Mouse (Mus musculus): ENCODE measurements around the gene Gjc3.
"Not testable (repeated sequence)": the region's sequence is repeated elsewhere in the genome, so short reads cannot be mapped to it uniquely, and the experiment has no call there.

The Gjc3 gene

DNA sequence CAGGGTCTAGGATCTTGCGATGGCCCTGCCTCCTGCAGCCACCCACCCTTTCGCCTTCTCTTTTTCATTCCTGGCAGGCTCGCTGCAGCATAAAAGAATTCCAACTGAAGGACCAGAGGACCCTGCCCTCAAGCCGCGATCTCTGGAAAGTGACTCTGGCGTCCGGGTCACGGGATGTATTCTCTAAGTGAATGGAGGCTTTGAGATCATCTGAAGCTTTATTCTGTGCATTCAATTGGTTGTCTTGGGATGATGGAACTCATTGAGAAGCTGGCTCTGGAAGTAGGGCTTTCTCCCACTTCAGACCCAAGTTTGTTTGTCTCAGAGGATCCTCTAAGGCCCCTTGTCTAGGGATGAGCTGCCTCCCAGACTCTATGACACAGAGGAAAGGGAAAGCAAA, at the start of gene Gjc3:
Gene Gjc3, minus strand, starts transcription at position 154 of the 400 bp plus-strand sequence.
- DNase-seq (ENCODE audit: low read depth, low spot score) = no peak

DNA sequence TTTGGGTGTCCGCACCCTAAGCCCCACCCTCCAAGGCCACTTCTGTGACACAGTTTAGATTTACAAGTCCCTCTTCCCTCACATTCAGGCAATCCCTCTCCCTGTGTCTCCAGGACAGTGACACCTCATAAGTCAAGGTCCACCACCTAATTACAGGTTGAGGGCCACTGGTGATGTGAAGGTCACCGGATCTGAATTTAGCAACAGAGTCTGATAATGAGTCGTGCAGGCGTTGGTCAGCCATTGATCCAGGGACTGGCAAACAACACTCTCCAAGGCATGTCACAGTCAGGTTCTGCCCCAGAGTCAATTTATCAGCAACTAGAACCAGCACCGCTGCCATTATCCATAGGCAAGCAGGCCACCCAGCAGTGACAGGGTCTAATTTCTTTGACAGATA, 49.5 kb upstream of the Gjc3 start:
- DNase-seq (ENCODE audit: low read depth, low spot score) = no peak

DNA sequence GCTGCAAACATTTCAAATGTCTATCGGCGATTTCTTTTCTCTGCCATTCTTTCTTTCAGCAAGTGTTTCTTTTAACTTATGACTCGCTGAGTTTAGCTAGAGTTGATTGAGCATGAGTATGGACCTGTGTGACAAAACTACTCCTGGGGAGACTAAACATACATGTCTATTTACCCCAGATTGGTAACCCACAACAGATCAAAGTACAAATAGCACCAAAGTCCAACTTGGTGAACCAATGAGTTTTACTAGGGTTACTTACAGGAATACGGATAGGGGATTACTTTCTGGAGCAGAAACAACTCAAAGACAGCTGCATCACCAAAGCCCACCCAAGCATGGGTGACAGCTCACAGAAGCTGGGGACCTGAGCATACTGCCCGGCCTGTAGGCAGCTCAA, 46.5 kb upstream of the Gjc3 start:
- no peak for DNase-seq (ENCODE audit: low read depth, low spot score)

DNA sequence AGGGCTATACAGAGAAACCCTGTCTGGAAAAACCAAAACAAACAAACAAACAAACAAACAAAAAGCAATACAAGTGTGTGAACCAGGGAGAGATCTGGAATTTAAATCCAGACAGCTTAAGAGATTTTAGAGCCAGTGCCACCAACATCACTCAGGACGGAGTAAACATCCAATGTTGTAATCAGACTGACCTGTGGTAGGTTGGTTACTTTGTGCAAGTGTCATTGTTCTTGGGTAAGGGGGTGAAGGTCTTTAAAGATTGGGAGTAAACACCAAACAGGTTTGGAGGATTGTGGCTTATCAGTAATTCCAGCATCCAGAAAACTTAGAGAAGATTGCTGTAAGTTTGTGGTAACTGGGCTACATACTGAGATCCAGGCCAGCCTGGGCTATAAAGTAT, 23.5 kb upstream of the Gjc3 start:
- no peak for DNase-seq (ENCODE audit: low read depth, low spot score)

DNA sequence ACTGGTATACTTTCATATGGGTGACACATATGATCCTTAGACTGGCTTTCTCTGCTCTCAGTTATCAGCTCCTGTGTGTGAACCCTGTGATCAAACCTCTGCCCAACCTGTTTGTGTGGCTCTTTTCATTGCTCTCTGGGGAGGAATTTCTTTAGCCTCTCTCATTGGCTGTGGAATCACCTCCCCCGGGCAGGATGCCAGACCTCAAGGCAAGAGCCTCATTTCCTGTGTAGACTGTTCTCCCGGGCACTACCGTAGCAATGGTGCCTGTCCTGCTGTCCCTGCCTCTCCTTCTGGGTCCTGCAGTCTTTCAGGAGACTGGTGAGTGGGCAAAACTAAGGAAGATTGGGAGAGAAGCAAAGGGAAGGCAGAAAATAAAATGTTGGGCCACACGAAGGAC, 18.4 kb upstream of the Gjc3 start, which contains the start of gene Azgp1:
Gene Azgp1, plus strand, starts transcription at position 221 of the 400 bp plus-strand sequence.
- no peak for DNase-seq (ENCODE audit: low read depth, low spot score)

DNA sequence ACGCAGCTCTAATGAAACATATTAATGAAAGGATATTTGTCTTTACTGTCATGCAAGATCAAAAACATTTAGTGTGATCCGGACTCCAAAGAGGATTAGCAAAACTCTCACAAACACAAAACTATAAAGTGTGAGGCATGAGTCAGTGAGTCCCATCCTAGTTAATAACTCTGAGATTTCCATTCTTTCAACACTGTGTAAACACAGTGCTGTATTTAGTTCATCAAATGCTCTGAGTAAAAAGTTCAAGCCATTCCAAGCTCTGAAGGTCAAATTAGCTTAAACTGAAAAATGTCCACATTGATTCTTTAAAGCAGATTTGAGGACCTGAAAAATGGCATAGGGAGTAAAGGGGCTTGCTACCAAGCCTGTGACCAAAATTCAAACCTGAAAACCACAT, 16.2 kb upstream of the Gjc3 start:
- DNase-seq (ENCODE audit: low read depth, low spot score) = no peak

DNA sequence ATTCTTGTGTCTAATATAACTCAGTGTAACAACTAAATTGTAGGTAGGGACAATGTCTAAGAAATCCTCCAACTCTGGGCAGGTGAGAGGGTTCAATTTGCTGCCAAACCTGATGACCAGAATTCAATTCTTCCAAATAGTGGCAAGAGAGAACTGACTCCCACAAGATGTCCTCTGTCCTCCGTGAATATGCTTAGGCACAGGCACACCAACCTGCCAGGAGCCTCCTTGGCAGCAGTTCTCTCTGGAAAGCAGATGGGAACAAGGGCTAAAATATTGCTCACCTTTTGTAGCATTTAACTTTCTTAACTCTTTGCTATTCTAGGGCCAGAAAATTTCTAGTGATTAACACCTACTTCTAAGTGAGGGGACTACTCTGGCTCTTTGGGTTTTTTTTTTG, 14.4 kb upstream of the Gjc3 start:
- DNase-seq (ENCODE audit: low read depth, low spot score) = no peak

DNA sequence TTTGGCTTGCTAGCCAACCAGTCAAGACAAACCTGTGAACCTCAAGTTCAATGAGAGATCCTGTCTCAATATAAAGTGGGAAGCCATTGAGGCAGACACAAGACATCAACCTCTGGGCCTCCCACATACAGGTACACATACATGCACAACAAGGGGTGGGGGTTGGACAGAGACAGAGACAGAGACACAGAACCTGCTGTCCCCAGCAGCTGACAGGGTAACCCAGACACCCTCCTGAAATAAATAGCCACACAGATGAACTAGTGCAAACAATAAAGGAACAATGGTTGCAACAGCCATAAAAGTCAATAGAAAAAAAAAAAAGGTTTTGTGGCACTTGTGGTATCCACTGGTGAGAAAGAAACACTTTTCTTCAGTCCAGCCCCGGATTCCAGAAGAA, 12.5 kb upstream of the Gjc3 start:
- no peak for DNase-seq (ENCODE audit: low read depth, low spot score)

DNA sequence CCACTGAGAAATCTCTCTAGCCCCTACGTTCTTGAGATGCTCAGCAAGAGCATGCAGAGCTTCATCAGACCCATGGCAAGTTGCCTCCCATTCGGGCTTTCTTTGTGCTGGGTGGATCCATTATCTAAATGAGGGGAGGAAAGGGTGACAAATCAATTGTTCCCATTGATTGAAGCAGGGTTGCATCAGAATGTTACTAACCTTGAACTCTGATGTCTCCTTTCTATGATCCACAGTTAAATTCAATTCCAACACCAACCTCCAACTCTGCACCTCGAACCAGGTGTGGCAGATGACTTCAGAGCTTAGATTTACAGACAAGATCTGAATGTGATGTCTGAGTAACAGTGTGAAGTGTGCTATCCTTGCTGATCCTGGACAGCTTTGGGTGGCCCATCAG, 11.8 kb upstream of the Gjc3 start:
- DNase-seq (ENCODE audit: low read depth, low spot score) = no peak

DNA sequence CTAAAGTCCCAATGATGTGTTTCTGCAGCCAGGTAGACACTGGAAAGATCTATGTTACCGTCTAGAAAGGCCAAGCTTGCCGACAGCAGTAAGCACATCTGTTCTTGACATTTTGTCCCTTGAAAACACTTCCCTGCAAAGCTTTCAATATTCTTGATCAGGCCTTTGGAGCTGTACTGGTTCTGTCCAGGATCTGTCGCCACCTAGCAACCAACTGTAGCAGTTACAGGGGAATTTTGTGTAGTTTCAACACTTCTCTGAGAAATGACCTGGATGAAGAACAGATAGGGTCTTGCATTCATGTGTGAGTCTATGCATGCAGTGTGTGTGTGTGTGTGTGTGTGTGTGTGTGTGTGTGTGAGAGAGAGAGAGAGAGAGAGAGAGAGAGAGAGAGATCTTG, 10.8 kb upstream of the Gjc3 start:
- DNase-seq (ENCODE audit: low read depth, low spot score) = no peak

DNA sequence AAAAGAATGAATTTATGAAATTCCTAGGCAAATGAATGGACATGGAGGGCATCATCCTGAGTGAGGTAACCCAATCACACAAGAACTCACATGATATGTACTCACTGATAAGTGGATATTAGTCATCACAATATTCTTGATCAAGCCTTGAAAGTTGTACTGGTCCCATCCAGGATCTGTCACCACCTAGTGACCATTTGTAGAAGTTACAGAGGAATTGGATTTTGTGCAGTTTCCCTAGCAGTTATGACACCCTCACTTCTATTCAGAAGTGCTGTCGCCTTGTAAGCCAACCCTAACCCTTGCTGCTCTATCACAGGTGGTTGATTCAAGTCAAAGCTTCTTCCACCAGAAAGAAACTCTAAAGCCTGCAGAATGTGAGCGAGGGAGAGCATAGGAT, 10.3 kb upstream of the Gjc3 start:
- no peak for DNase-seq (ENCODE audit: low read depth, low spot score)

DNA sequence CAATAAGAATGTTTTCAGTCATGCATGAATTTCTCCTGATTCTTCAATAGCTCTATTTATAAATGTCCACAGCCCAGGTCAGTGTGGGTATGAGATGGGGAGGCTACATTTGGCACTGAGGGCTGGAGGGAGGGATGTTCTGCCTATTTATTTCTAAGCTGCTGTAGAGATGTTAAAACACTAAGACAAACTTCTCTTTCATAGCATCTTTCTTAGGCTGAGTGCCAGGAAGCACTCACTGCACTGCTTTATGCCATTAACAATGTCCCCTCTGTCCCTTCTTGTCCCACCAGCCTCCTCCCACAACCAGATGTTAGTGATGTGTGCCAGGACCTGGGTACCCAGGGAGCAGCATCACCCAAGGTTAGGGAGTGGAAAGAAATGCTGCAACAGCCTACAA, 3.6 kb upstream of the Gjc3 start:
- DNase-seq (ENCODE audit: low read depth, low spot score) = no peak

DNA sequence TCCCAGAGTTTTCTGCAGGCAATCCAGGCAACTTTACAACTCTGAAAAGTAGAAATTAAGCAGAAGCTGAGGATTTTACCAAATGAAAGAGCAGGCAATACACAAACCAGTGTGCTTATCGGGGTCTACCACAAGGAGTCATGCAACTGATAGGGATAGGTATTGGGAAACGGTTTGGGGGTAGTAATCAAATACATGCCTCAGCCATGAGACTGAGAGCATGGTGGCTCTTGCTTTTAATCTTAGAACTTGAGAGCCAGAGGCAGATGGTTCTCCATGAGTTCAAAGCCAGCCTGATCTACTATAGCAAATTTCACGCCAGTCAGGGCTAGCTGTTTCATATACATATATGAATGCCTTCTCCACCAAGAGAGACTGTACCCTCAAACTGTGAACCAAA, 6.5 kb downstream of the Gjc3 start:
- no peak for DNase-seq (ENCODE audit: low read depth, low spot score)

DNA sequence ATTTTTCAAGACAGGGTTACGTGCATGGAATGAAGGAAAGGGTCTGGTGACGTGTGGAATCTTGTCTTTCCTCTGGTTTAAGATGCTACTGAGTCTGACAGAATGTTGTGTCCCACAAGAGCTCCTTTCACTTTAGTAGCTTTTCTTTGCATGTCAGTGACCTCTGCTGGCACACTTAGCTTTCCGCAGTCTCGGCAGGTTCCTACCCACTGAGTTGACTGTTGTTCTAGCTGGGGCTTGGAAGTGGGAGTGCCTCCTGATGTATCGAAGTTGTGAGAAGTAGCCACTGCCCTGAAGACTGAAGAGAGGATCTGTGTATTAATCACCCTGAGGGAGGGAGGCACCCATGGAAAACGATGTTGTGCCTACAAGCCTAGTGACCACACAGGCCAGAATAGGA, 11.7 kb downstream of the Gjc3 start:
- DNase-seq (ENCODE audit: low read depth, low spot score) = no peak

DNA sequence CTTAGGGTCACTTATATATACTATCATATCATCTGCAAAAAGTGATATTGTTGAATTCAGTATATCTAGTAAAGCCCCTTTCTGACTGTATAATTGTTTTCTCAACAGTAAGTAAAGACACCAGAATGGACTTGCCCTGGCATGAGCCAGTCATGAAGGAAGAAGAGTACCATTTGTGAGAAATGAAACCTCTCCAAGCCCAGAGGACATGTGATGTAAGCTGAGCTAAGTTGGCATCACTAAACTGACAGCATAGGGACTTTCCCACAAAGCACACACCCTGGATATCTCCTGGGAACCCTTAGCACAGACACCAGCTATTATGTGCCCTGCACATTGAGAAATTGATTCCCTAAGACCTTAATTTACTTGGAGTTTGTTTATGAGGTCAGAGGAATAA, 15.6 kb downstream of the Gjc3 start:
- DNase-seq (ENCODE audit: low read depth, low spot score) = no peak

DNA sequence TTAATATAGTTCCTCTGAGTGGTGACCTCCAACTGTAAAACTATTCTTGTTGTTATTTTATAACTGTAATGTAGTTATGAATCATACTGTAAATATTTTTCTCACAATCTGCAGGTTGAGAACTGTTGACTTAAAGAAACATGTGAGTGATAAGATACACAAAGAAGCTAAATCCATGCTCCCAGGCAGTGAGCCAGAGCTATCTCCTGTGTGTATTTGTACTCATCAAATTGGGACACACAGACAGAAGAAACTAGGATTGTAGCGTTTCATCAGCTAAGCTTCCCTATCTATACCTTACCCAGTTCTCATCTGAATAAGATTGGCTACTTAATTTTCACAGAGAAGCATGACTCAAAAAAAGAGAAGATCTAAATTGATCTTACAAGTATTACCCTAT, 19.8 kb downstream of the Gjc3 start:
- DNase-seq (ENCODE audit: low read depth, low spot score) = no peak

DNA sequence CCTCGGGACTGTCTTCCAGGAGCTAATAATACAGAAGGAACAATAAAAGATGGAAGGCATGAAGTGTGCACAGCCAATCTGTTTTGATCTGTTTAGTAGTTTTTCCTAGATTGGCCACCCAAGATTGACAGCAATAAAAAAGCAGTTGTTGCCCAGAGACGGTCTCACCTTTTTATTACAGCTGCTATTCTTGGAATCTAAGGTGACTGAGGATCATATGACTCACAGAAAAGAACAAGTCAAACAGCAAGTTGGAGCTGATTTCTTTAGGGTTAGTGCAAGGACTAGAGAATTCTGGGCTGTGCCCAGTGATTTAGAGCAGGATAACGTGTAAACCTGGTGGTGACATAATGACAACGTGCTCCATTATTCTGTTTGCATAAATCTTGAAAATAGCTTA, 21.9 kb downstream of the Gjc3 start:
- DNase-seq (ENCODE audit: low read depth, low spot score) = no peak

DNA sequence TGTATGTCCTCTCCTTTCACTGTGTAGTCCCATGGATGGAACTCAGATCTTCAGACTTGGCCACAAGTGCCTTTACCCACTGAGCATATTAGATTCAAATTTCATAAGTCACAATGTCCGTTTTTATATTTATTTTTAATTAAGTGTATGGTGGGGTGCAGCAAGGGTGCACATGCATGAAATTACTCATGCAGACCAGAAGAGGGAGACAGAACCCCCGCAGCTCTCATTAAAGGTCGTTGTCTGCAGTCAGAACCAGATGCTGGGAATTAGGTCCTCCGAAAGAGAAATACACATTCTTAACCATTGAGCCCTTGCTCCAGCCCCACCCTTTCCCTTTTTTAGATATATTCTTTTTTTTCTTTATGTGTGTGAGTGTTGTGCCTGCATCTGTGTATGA, 25.7 kb downstream of the Gjc3 start:
- no peak for DNase-seq (ENCODE audit: low read depth, low spot score)

DNA sequence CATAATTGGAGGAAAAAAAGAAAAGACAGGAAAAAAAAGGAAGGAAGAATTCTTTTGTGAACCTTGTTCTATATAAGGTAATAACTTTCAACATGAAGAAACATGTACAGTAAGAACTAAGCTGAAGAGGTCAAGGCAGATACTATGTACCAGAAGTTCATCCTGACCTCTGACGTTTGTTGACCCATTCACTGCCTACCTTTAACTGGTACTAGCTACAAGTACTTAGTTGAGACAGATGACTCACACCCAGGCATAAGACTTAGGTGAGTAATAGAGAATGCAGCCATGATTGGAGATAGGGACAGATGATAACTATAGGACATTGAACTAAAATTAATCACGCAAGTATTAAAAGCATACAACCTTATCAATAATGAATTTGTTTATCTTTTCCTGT, 26.4 kb downstream of the Gjc3 start:
- DNase-seq (ENCODE audit: low read depth, low spot score) = no peak

DNA sequence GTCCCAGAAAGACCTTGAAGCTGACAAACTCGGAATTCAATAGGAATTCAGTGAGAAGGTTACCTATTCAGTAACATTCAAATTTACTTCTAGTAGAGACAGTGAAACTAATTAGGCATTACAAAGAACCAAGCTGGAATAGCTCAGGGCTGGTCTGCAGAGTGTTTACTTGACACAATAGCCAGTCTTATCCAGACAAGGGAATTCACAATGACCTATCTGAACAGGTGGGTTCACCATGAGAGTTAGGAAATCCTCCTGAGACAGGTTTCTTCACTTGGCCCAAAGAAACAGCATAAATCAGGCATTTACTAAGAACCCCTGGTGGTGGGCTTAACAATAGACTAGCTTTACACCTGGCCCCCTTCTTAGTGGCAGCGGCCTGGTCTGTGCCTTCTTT, 29.0 kb downstream of the Gjc3 start:
- not testable (repeated sequence) for DNase-seq (ENCODE audit: low read depth, low spot score)

DNA sequence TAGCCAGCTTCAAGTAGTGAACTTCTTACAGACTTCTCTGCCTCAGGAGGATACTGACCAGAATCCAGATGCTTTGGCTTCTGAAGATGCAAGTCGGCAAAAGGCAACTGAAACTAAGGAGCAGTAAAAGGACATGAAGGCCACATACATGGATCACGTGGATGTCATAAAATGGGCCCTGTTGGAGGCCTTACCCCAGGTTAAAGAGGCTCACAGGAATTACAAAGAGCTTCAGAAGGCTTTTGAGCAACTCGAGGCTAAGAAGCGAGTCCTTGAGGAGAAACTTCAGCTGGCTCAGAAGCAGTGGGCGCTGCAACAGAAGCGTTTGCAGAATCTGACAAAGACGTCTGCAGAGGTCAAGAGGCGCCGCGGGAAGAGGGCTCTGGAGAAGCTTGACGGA, 34.5 kb downstream of the Gjc3 start:
- no peak for DNase-seq (ENCODE audit: low read depth, low spot score)

DNA sequence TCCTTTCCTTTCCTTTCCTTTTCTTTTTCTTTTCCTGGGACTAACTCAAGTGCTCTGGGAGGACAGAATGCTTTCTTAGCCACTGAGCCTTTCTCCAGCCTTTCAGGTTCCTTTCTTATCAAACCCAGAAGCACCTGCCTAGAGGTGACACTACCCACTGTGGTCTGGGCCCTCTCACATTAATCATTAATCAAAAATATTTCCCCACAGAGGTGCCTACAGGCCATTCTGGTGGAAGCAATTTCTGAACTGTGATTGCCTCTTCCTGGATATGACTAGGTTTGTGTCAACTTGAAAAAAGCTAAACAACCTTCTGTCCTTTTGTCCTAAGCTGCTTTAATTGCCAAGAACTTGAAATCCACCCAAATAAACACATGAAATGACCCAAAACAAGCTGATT, 40.7 kb downstream of the Gjc3 start:
- no peak for DNase-seq (ENCODE audit: low read depth, low spot score)

DNA sequence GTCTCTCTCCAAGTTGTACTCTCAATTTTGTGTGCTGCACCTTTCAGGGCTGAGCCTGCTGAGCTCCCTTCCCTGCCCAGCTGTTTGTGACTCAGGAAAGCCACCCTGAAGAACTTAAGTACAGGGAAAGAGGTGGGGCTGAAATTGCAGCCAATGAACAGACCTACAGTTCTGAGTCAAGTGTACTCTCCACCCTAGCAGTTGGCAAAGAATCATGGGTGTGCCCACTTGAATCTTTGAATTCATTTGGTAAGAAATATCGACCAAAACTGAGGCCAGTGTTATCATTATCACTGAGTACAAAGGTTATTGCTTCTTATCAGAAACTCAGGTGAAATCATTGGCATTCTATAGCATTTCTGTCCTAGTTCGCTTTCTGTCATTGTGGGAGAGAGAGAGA, 41.4 kb downstream of the Gjc3 start, which contains the start of gene Cyp3a13:
Gene Cyp3a13, minus strand, starts transcription at position 88 of the 400 bp plus-strand sequence.
- no peak for DNase-seq (ENCODE audit: low read depth, low spot score)

DNA sequence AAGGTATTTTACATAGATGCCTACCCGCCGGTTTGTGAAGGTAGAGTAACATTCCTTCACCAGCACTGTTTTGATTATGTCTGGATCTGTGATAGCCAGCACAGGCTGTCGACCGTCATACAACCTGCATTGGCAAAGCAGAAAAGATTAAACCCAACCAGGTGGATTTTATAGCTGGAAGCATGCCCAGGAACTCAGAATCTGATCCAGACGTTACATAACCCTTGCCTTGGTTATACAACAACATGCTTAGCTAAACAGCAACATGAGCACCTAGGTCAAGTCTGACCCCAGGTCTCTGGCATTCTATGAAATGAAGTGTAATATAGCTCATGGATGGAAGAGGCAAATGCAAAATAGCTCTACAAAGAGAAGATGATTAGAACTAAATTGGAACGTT, 47.3 kb downstream of the Gjc3 start:
- DNase-seq (ENCODE audit: low read depth, low spot score) = no peak

DNA sequence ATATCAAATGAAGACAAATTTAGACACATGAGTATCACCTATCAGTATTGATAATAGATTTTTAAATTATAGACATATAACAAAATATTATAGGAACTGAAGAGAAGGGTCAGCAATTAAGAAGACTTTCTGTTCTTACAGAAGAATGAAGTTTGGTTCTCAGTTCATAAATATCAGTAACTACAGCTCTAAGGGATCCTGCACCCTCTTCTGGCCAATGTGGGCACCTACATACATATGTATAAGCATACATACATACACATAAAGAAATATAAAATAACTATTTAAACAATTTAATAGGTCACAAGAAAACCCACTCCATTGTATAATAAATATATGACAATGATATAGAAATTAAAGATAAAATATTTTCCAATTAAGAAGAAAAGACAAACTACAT, 48.4 kb downstream of the Gjc3 start:
- peak; percentile 1 for DNase-seq (ENCODE audit: low read depth, low spot score)
